Mouse (Mus musculus) hindbrain, embryonic 14.5 days (tissue): ENCODE results near the gene Pepd. TPM values are rescaled to one million over a fixed set of nuclear protein-coding genes. Genes with fewer than 3 reads are reported as not detected.
A peak's percentile ranks its signal among the peaks of the same experiment; 100 is the strongest.

Experiments
- ATAC-seq: fragments of 200-750 bp; cut with Nextera tagmentation; 2 replicates; pipeline ENCODE4 v1.8.0; 2017; ENCODE audit warnings: moderate number of reproducible peaks, mild to moderate bottlenecking, moderate TSS enrichment, moderate library complexity; ENCODE audit not compliant: low FRiP score
- DNase-seq: peaks from one replicate; pipeline ENCODE4 v3.0.0-alpha.2; 2015; ENCODE audit warnings: low spot score
- H3K27ac ChIP-seq: fragments of 300-500 bp; sonication (generic); 2 replicates; pipeline ENCODE4 v1.5.1; 2014; ENCODE audit warnings: mild to moderate bottlenecking, moderate library complexity
- H3K27me3 ChIP-seq: fragments of 300-500 bp; sonication (generic); 2 replicates; pipeline ENCODE4 v1.6.1; 2014; ENCODE audit warnings: mild to moderate bottlenecking, low read length, mixed read lengths; ENCODE audit not compliant: control insufficient read depth, insufficient read depth
- H3K36me3 ChIP-seq: fragments of 300-500 bp; sonication (generic); replicated peaks from 2 replicates; pipeline ENCODE4 v1.6.1; 2014; ENCODE audit not compliant: control insufficient read depth, insufficient read depth
- H3K4me1 ChIP-seq: fragments of 300-500 bp; sonication (generic); replicated peaks from 2 replicates; pipeline ENCODE4 v1.6.1; 2014; ENCODE audit warnings: antibody characterized with exemption, low read length, mixed read lengths; ENCODE audit not compliant: control insufficient read depth, insufficient read depth
- H3K4me2 ChIP-seq: fragments of 300-500 bp; sonication (generic); replicated peaks from 2 replicates; pipeline ENCODE4 v1.6.1; 2014; ENCODE audit warnings: mild to moderate bottlenecking, moderate library complexity
- H3K4me3 ChIP-seq: fragments of 300-500 bp; sonication (generic); replicated peaks from 2 replicates; pipeline ENCODE4 v1.5.1; 2014; ENCODE audit warnings: mild to moderate bottlenecking, low read length
- H3K9ac ChIP-seq: fragments of 300-500 bp; sonication (generic); 2 replicates; pipeline ENCODE4 v1.6.1; 2014
- H3K9me3 ChIP-seq: fragments of 300-500 bp; sonication (generic); 2 replicates; pipeline ENCODE4 v1.6.1; 2016; ENCODE audit warnings: low read length; ENCODE audit not compliant: control insufficient read depth
- WGBS: fragments of 180-500 bp; shearing (Covaris S2); extraction: QIAGEN DNeasy Blood & Tissue Kit; methylation state at CpG from one replicate; pipeline ENCODE4 v1.1.7; 2014; 5-methylcytosine and 5-hydroxymethylcytosine counted together
- polyA plus RNA-seq: library from polyadenylated mRNA; unstranded; fragments of >200 nt; fragmentation: Nextera tagmentation; extraction: Ambion mirVana; gene quantifications from 2 replicates; pipeline ENCODE4 v1.2.1, GENCODE M21; 2014

Pepd gene
- polyA plus RNA-seq, 1 experiment from 2014 or later: 63.8 TPM

DNA sequence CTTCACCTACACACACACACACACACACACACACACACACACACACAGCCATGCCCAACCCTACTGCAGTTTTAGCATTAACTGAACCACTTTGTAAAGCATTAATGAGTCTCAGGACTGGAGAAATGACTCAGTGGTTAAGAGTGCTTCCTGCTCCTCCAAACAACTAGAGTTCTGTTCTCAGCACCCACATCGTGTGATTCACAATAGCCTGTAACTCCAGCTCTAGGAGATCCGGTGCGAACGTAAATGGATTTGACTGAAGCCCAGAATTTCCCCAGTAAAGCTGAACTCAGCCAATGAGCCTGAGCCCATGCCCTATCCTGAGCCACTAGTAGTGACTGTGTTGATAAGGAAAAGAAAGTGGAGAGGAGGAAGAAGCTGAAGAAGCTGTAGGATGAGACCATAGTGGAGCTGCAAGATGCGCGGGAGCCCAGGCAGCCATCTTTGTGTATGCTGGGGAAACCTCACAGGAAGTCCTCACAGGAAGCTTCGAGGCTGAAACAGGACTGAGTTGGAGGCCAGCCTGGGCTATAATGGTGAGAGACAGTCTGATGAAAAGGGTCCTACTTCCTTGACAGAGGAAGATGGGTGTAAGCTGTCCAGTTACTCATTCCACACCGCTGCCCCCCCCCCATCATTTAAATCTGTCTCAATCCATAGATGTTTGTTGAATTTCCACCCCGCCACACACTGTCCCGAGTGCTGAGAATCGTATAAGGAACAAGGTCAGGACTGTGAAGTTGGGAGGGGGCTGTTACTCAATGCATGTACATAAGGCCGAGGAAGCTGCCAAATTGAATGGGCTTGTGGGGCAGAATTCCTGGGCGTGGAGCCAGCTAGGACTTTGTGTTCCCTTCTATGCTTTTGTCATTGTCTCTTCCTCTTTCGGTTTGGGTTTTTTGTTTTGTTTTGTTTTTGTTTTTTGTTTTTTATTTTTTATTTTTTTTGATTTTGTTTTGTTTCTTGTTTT, 152.4 kb downstream of the Pepd start:
- 72% methylated on average over 14 of the region's 14 CpGs for WGBS
- Histone ChIP-seq H3K9ac (no peak overlapping the region), H3K4me2 (no peak overlapping the region), H3K9me3 (no peaks in the 10 kb centered on the region), H3K36me3 (no peaks in the 10 kb centered on the region), H3K27ac (no peak overlapping the region), H3K4me3 (no peak overlapping the region), H3K4me1 (no peaks in the 10 kb centered on the region), H3K27me3 (no peaks in the 10 kb centered on the region)
- DNase-seq (peak; percentile 55), ATAC-seq (no peak)

DNA sequence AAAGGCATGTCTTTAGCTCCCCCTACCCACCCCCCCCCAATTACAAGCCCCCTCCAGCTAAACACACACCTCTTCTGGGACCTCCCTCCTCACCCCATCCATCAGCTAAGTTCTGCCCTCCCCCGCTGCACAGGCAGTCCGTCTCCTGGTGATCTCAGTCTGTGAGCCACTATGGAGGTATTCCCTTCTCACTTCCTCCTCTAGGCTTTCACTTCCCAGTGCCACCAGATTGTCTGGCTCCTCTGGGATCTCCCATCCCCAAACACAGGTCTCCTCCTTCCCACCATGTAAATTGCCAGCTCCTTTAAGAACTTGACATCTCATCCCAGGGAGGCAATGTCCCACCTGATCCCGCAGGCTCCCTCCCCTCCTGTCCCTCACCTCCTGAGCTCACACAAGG, 153.8 kb downstream of the Pepd start:
- 72% methylated on average over 3 of the region's 3 CpGs for WGBS
- Histone ChIP-seq H3K36me3 (no peaks in the 10 kb centered on the region), H3K27me3 (no peaks in the 10 kb centered on the region), H3K4me1 (no peaks in the 10 kb centered on the region), H3K9ac (no peak overlapping the region), H3K9me3 (no peaks in the 10 kb centered on the region), H3K27ac (no peak overlapping the region), H3K4me3 (no peak overlapping the region), H3K4me2 (no peak overlapping the region)
- ATAC-seq (no peak), DNase-seq (no peak)

DNA sequence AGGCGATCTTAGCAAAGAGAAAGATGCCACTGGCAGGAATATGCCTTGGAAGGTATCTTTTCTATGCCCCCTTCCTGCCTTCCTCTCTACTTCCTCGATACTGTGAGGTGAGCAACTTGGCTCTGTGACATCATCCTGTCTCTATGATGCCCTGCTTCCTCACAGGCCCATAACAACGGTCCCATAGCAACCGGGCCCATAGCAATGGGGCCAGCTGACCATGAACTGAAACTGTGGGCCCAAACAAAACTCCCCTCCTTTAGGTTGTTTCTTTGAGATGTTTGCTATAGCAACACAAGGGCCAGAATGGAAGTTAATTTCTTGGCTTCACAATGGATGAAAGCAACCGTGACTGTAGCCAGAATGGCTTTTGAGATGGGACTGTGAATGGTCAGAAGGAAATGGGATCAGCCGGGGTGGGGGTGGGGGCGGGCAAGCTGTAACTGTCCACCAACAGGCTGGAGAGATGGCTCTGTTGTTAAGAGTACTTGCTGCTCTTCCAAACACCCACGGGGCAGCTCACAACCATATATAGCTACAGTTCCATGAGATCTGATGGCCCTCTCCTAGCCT, 154.5 kb downstream of the Pepd start:
- H3K9ac ChIP-seq: no peak overlapping the region
- no peak overlapping the region for H3K4me2 ChIP-seq
- no peak overlapping the region for H3K27ac ChIP-seq
- H3K27me3 ChIP-seq: no peaks in the 10 kb centered on the region
- 32% methylated on average over 8 of the region's 8 CpGs for WGBS
- H3K4me3 ChIP-seq: no peak overlapping the region
- no peaks in the 10 kb centered on the region for H3K4me1 ChIP-seq
- no peaks in the 10 kb centered on the region for H3K36me3 ChIP-seq
- H3K9me3 ChIP-seq: no peaks in the 10 kb centered on the region
- DNase-seq (no peak), ATAC-seq (peak; percentile 51; the same call in 1 of the 2 replicates)

DNA sequence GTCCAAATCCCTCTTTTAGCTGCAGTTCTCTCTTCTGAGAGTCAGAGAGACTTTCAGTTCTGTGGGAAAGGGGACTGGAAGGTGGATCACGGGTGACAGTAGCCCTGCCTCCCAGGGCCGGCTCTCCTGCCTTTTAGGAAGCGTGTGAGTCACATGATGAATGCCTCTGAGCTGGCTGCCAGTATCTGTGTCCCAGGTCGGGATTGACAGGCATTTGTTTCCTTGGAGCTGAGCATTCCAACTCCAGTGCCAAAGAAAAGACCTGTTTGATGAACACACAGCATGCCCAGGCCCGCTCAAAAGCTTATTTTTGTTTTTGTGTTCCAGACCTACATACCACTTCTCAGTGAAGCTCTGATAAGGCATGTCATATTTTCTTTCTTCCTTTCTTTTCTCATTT, 164.5 kb downstream of the Pepd start:
- H3K4me2 ChIP-seq: no peak overlapping the region
- no peaks in the 10 kb centered on the region for H3K4me1 ChIP-seq
- no peaks in the 10 kb centered on the region for H3K9me3 ChIP-seq
- no peak overlapping the region for H3K27ac ChIP-seq
- H3K27me3 ChIP-seq: no peaks in the 10 kb centered on the region
- no peak overlapping the region for H3K4me3 ChIP-seq
- no peak for ATAC-seq
- WGBS: 33% methylated on average over 5 of the region's 5 CpGs
- H3K36me3 ChIP-seq: no peaks in the 10 kb centered on the region
- no peak overlapping the region for H3K9ac ChIP-seq
- DNase-seq: no peak

DNA sequence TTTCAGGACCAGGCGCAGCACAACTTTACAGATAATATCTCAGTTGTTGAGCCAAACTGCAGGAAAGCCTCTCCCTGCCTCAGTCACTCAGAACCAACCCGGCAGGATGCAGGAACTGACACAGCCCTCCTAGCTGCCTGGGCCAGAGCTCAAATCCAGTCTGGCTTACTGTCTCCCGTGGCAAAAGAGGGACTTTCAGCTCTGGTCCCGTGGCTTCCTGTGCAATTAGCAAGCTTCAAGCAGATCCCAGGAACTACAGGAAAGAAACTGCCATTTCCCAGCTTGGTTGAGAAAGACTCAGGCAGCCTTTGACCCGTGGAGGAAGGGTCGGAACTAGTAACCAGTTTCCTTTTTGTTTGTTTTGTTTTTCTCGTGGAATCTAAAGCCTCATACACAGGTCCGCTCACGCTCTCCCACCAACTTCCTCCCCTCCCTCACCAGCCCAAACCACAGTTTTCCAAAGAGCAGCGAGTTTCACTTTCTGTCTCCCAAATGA, 168.7 kb downstream of the Pepd start:
- no peaks in the 10 kb centered on the region for H3K36me3 ChIP-seq
- H3K9me3 ChIP-seq: no peaks in the 10 kb centered on the region
- H3K4me2 ChIP-seq: no peak overlapping the region
- no peaks in the 10 kb centered on the region for H3K27me3 ChIP-seq
- H3K9ac ChIP-seq: no peak overlapping the region
- H3K4me3 ChIP-seq: no peak overlapping the region
- H3K4me1 ChIP-seq: 0 out of 2 replicates have a peak, but pooled peaks cover 2% of the 10 kb centered on the region
- ATAC-seq (no peak), DNase-seq (no peak)
- H3K27ac ChIP-seq: no peak overlapping the region
- WGBS: 55% methylated on average over 10 of the region's 10 CpGs

DNA sequence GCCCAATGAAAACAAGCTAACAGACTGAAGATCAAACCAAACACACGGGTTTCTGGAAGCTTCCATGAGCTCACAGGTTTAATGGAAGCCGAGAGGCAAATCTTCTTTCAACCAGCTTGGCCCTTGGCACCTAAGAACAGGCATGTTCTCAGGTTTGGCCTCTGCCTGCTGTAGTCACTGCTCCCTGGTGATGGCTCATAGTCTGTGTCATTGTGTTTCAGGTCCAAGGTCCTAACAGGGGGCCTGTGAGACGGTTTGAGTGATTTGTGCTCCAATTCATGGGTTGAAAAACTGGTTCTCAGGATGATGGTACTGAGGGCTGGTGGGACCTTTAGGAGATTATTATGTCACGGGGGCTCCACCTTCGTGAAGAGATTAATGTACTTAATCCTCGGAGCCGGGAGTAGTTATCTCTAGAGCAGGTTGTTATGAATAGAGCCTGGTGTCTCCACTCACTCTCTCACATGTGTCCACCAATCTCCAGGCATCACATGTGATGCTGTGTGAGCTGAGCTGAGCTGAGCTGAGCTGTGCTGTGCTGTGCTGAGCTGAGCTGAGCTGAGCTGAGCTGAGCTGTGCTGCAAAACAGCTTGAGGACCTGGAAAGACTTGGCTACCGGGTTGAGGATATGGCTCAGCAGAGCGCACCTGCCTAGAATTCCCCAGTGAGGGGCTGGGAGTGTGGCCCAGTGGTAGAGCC, 169.4 kb downstream of the Pepd start:
- H3K27me3 ChIP-seq: no peaks in the 10 kb centered on the region
- no peaks in the 10 kb centered on the region for H3K36me3 ChIP-seq
- H3K9ac ChIP-seq: no peak overlapping the region
- DNase-seq (no peak), ATAC-seq (no peak)
- H3K4me2 ChIP-seq: no peak overlapping the region
- H3K4me1 ChIP-seq: peaks cover 9% of the 10 kb centered on the region
- H3K9me3 ChIP-seq: no peaks in the 10 kb centered on the region
- no peak overlapping the region for H3K27ac ChIP-seq
- 86% methylated on average over 9 of the region's 9 CpGs for WGBS
- H3K4me3 ChIP-seq: no peak overlapping the region

DNA sequence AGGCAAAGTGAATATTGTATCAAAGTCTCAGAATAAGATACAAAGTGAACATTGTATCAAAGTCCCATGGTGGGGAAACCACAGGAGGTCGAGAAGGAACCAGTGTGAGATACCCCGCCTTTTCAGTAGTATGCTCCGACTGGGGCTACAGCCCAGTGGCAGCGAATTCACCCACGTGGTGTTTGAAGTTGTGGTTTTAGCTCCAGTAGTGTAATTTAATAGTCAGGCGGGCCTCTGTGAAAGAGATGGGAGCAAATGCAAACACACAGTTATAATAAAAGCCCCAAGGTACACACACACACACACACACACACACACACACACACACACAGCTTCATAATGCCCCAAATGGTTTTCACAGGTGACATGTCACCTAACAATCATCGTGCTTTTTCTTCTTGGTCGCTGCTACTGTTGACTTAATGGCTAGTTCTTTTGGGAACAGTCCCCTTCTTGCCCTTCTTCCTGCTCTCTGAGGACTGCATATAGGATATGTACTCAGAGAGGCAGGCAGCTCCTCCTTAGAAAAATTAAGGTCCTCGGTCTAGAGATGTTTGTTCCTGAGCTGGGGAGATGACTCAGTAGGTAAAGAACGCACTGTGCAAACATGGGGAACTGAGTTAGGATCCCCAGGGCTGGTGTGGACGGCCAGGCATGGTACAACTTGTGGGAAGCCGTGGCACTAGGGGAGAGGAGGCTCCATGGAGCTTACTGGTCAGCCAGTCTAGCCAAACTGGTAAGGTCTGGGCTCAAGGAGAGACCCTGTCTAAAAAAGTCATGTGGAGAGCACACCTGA, 172.6 kb downstream of the Pepd start:
- DNase-seq (no peak), ATAC-seq (no peak)
- Histone ChIP-seq H3K27me3 (no peaks in the 10 kb centered on the region), H3K4me3 (no peak overlapping the region), H3K36me3 (no peaks in the 10 kb centered on the region), H3K27ac (no peak overlapping the region), H3K4me2 (no peak overlapping the region), H3K9me3 (no peaks in the 10 kb centered on the region), H3K4me1 (peaks cover 19% of the 10 kb centered on the region), H3K9ac (no peak overlapping the region)
- WGBS: 78% methylated on average over 12 of the region's 12 CpGs

DNA sequence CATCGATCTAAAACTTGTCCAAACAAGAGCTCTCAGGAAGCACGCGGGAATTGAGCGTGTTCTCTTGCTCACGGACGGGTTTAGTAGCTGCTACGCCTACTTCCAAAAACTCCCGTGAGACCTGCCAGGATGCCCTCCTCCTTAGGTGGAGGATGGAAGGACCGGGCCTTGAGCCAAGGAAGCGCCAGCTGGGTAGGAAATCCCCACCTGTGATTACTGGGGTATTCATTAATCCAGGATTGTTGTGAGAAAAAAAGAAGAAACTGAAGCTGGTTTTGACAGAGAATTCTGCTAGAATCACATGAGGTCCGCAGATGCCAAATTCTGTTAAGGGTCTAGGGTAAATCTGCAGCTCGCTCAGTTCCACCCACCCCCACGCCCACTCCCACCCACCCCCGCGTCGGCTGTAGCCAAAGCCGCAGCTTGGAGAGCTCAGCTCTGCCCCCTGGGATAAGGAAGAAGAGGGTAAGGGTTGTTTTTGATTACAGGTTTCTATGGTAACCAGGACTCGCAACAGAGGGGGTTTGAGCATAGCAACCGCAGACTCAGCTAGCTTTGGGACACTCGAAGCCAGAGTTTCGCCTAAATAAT, 174.2 kb downstream of the Pepd start:
- peak overlapping the region; percentile 19 for H3K4me3 ChIP-seq
- no peaks in the 10 kb centered on the region for H3K9me3 ChIP-seq
- DNase-seq (peak; percentile 70), ATAC-seq (peak; percentile 79; the same call in 1 of the 2 replicates)
- H3K9ac ChIP-seq: no peak overlapping the region; the same call in 1 of the 2 replicates
- H3K27me3 ChIP-seq: no peaks in the 10 kb centered on the region
- no peak overlapping the region for H3K27ac ChIP-seq
- H3K4me1 ChIP-seq: peaks cover 19% of the 10 kb centered on the region
- no peaks in the 10 kb centered on the region for H3K36me3 ChIP-seq
- H3K4me2 ChIP-seq: peak overlapping the region; percentile 40
- WGBS: 1% methylated on average over 21 of the region's 21 CpGs
